Mouse (Mus musculus): ENCODE measurements at regions not wholly inside any gene's neighbourhood (a gene's known extent, or its start where the extent isn't known, plus 50 kb on each side); places are given as distances from the start of the nearest gene placed in this dataset.

DNA sequence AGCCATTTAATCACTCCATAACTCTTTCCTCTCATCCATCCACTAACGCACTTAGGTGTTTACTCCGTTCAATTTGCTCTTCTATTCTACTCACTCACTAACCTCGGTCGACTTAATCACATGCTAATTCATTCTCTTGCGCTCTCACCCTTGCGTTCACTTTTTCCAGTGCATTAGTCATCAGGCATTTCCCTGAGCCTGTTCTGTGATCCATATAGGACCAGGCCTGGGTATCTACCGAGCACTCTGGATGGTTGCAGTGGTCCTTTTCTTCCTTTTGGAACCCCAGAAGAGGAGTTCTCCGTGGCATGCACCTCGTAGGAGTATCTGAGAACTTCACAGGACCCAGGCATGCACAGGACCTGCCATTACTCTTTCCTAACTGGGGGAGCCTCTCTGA is 270.1 kb downstream of the 4933412E24Rik start:
- TF ChIP-seq CTCF (IDR thresholded peaks at IDR 0.05; ENCODE audit: low read depth, low read length) (no peak), POLR2A (IDR thresholded peaks at IDR 0.05; ENCODE audit: extremely low read depth, insufficient read depth, low read length) (no peak)

All from liver, adult 2 months (tissue).